Mouse (Mus musculus) monocyte, adult 5-6 weeks (primary cell): ENCODE measurements around the gene Tpx2. TPM values are rescaled to one million over a fixed set of nuclear protein-coding genes. Genes with fewer than 3 reads are reported as not detected.

Source experiments
- ATAC-seq: fragments of 153-309, 156-312 bp; replicated peaks from 2 replicates; pipeline ENCODE4 v1.8.0; 2017; ENCODE audit warnings: mild to moderate bottlenecking; ENCODE audit not compliant: low TSS enrichment, insufficient number of reproducible peaks, severe bottlenecking, poor library complexity, low FRiP score
- total RNA-seq: library from RNA; stranded (forward); fragments of 200-1000, 200-491, 200-594 nt; gene quantifications from 3 replicates; pipeline ENCODE4 v1.2.3, GENCODE M21; 2017

The Tpx2 gene
- total RNA-seq, 1 experiment from 2014 or later, result 1.1 TPM

GRCm38 (mm10) chr2:152842741-152843140 is 5.0 kb upstream of the Tpx2 start:
- no peak for ATAC-seq

- no peak for ATAC-seq
Measured at GRCm38 (mm10) chr2:152847057-152847814, 528 bp upstream of the Tpx2 start.

- ATAC-seq, result no peak
Measured at GRCm38 (mm10) chr2:152848466-152848865, 702 bp downstream of the Tpx2 start.

- ATAC-seq, result no peak
Measured at GRCm38 (mm10) chr2:152859501-152859900, 11.7 kb downstream of the Tpx2 start.

GRCm38 (mm10) chr2:152861891-152862290 is 14.1 kb downstream of the Tpx2 start:
- no peak for ATAC-seq

- no peak for ATAC-seq
Measured at GRCm38 (mm10) chr2:152862638-152863037, 14.9 kb downstream of the Tpx2 start.

GRCm38 (mm10) chr2:152863346-152863745 is 15.6 kb downstream of the Tpx2 start:
- no peak for ATAC-seq

GRCm38 (mm10) chr2:152878239-152878638 is 30.5 kb downstream of the Tpx2 start:
- ATAC-seq, result no peak

- peak; percentile 63; the same call in 1 of the 2 replicates for ATAC-seq
Measured at GRCm38 (mm10) chr2:152880898-152881297, 33.1 kb downstream of the Tpx2 start.

GRCm38 (mm10) chr2:152884101-152884645 is 36.4 kb downstream of the Tpx2 start:
- no peak for ATAC-seq

GRCm38 (mm10) chr2:152887230-152887629 is 39.5 kb downstream of the Tpx2 start:
- no peak for ATAC-seq

GRCm38 (mm10) chr2:152888774-152889173 is 41.0 kb downstream of the Tpx2 start:
- no peak for ATAC-seq

- no peak for ATAC-seq
Measured at GRCm38 (mm10) chr2:152895834-152896233, 48.1 kb downstream of the Tpx2 start.

- no peak for ATAC-seq
Measured at GRCm38 (mm10) chr2:152896926-152897325, 49.2 kb downstream of the Tpx2 start.

GRCm38 (mm10) chr2:152899011-152899410 is 51.2 kb downstream of the Tpx2 start:
- no peak for ATAC-seq

- ATAC-seq, result no peak
Measured at GRCm38 (mm10) chr2:152901296-152901695, 53.5 kb downstream of the Tpx2 start.

GRCm38 (mm10) chr2:152902658-152903057 is 54.9 kb downstream of the Tpx2 start:
- no peak for ATAC-seq

GRCm38 (mm10) chr2:152903586-152903985 is 55.8 kb downstream of the Tpx2 start:
- ATAC-seq, result no peak

- ATAC-seq, result peak; percentile 42
Measured at GRCm38 (mm10) chr2:152904127-152904643, 56.4 kb downstream of the Tpx2 start.
